Mouse (Mus musculus) forebrain, embryonic 16.5 days (tissue): ENCODE data around the gene Dnajc19. TPM values are rescaled to one million over a fixed set of nuclear protein-coding genes. Genes with fewer than 3 reads are reported as not detected.

Experiments
- ATAC-seq: fragments of 200-750 bp; cut with Nextera tagmentation; 2 replicates; pipeline ENCODE4 v1.8.0; 2017; ENCODE audit warnings: mild to moderate bottlenecking, moderate library complexity
- H3K27ac ChIP-seq: fragments of 300-500 bp; sonication (generic); 2 replicates; pipeline ENCODE4 v1.5.1; 2014; ENCODE audit warnings: low read length, control low read depth
- H3K27me3 ChIP-seq: fragments of 300-500 bp; sonication (generic); replicated peaks from 2 replicates; pipeline ENCODE4 v1.6.1; 2014; ENCODE audit warnings: low read length; ENCODE audit not compliant: control insufficient read depth, insufficient read depth
- H3K36me3 ChIP-seq: fragments of 300-500 bp; sonication (generic); 2 replicates; pipeline ENCODE4 v1.6.1; 2014; ENCODE audit not compliant: control insufficient read depth, insufficient read depth
- H3K4me1 ChIP-seq: fragments of 300-500 bp; sonication (generic); replicated peaks from 2 replicates; pipeline ENCODE4 v1.6.1; 2014; ENCODE audit warnings: low read length; ENCODE audit not compliant: control insufficient read depth, insufficient read depth
- H3K4me2 ChIP-seq: fragments of 300-500 bp; sonication (generic); 2 replicates; pipeline ENCODE4 v1.6.1; 2014; ENCODE audit warnings: mild to moderate bottlenecking, low read length, control low read depth
- H3K4me3 ChIP-seq: fragments of 300-500 bp; sonication (generic); replicated peaks from 2 replicates; pipeline ENCODE4 v1.5.1; 2014; ENCODE audit warnings: mild to moderate bottlenecking, low read length, control low read depth
- H3K9ac ChIP-seq: fragments of 300-500 bp; sonication (generic); replicated peaks from 2 replicates; pipeline ENCODE4 v1.6.1; 2014; ENCODE audit warnings: low read depth, low read length, control low read depth
- H3K9me3 ChIP-seq: fragments of 300-500 bp; sonication (generic); 2 replicates; pipeline ENCODE4 v1.6.1; 2016; ENCODE audit warnings: low read length; ENCODE audit not compliant: control insufficient read depth
- WGBS: fragments of 180-500 bp; shearing (Covaris S2); extraction: QIAGEN DNeasy Blood & Tissue Kit; methylation state at CpG from one replicate; pipeline ENCODE4 v1.1.7; 2014; 5-methylcytosine and 5-hydroxymethylcytosine counted together
- polyA plus RNA-seq: library from polyadenylated mRNA; unstranded; fragments of >200 nt; fragmentation: Nextera tagmentation; extraction: Ambion mirVana; gene quantifications from 2 replicates; pipeline ENCODE4 v1.2.1, GENCODE M21; 2015

The Dnajc19 gene
- polyA plus RNA-seq, 1 experiment from 2014 or later, result 102 TPM

DNA sequence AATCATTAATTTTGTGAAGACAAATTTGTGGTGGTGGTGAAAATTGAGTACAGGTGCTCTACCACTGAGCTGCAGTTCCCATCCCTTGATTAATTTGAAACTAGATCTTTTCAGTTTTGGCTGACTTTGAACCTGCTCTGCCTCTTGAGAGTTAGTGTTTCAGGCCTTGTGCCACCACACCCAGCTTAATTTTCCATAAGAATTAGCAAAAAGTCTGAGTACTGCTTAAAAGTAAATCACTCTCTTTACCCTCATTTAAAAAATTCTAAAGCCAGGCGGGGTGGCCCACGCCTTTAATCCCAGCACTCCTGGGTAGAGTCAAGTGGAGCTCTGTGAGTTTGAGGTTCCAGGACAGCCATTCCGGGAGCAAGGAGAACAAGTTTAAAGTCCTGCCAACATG lies 45.4 kb downstream of the Dnajc19 start:
- no peak for ATAC-seq

DNA sequence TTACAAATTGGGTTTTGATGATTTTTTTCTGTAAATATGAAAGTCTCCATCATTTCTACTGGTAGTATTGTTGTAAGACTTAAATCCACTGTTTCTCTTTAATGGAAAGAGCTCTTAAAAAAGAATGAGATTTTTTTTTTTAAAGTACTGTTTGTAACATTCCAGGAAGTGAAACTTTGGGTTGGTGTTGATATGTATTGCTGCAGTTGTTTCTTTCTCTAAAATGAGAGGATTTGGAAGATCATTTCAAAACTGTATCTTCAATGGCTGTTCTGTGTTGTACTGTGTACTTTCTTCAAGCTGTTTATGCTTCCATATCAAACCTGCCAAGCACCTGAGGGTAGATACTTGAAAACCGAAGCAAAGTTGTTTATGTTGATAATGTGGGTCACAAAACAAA lies 46.3 kb downstream of the Dnajc19 start:
- Histone ChIP-seq H3K4me1 (no peaks in the 10 kb centered on the region; the same call in 1 of the 2 replicates), H3K4me3 (no peak overlapping the region), H3K9me3 (no peaks in the 10 kb centered on the region), H3K4me2 (no peak overlapping the region), H3K36me3 (no peaks in the 10 kb centered on the region), H3K27me3 (no peaks in the 10 kb centered on the region), H3K27ac (no peak overlapping the region), H3K9ac (no peak overlapping the region)
- 90% methylated on average over 1 of the region's 1 CpGs for WGBS
- no peak for ATAC-seq

More for the DNA sequence above, 45.4 kb downstream of the Dnajc19 start:
- Histone ChIP-seq H3K9me3 (no peaks in the 10 kb centered on the region), H3K4me2 (no peak overlapping the region), H3K4me3 (no peak overlapping the region), H3K27me3 (no peaks in the 10 kb centered on the region), H3K27ac (no peak overlapping the region), H3K36me3 (no peaks in the 10 kb centered on the region), H3K4me1 (no peaks in the 10 kb centered on the region; the same call in 1 of the 2 replicates), H3K9ac (no peak overlapping the region)
- 82% methylated on average over 3 of the region's 3 CpGs for WGBS

DNA sequence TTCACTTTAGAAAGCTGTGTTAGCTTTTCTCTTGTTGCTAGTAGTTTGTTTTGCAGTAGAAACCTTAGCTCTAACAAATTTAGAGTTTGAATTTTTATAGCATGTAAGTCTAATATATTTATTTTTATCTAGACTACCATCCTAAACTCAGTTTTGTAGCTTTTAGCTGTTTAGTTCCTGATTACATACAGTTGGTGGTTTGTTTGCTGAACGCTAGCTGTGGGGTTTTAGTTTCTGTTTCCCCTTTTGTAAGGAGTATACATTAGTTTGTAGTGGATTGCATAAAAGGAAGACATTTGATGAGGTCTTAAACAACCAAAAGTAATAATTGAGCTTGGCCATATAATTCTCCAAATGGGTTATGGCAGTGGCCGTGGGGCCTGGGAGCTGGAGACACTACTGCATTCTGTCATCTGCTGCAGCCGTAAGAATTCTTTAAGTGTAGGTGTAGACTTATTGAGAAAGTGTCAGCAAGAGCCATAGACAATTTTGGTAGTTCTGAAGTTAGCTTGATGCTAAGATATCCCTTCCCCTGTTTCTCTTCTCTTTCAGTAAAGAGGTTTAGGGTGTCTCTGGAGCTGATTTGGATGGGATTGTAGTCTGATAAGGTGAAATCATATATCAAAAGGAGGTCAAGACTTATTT lies 47.3 kb downstream of the Dnajc19 start:
- Histone ChIP-seq H3K4me1 (no peaks in the 10 kb centered on the region; the same call in 1 of the 2 replicates), H3K9me3 (no peaks in the 10 kb centered on the region), H3K9ac (no peak overlapping the region), H3K27ac (no peak overlapping the region), H3K27me3 (no peaks in the 10 kb centered on the region), H3K4me2 (no peak overlapping the region), H3K4me3 (no peak overlapping the region), H3K36me3 (no peaks in the 10 kb centered on the region)
- no peak for ATAC-seq
- WGBS, result 83% methylated on average over 3 of the region's 3 CpGs

DNA sequence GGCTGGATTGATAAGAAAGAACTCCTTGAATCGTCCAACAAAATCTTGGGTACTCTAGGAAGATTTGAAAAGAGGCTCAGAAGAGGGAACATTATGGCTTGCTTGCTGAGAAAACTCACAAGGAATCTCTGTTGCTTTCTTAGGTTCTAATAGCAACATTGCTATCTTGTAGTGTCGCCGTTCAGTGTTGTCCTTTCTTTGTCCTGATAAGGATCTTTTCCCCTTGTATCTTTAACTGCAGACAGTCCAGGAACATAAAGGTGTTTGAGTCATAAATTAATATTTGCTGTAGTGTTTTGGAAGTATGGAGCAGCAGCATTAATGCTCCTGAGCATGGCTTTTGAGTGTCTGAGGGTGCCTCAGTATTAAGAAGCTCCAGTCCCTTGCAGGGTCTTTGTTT lies 50.5 kb downstream of the Dnajc19 start:
- Histone ChIP-seq H3K9me3 (no peaks in the 10 kb centered on the region), H3K36me3 (no peaks in the 10 kb centered on the region)
- 93% methylated on average over 3 of the region's 3 CpGs for WGBS

DNA sequence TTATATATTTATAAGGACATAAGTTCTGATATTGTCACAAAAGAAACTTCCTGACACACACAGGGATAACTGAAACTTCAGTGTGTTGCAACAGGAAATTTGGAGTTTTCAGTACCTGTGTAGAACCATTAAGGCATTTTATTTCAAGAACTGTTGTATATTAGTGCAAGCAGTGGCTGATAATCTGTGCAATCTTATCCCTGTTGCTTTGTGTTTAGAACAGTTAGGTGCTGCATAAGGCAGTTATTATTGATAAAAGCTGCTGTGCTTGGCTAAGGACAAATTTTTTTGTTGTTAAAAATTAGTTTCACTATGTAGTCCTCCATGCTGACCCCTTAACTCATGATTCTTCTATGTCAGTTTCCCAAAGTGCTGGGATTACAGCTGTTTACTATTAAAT lies 52.2 kb downstream of the Dnajc19 start:
- H3K36me3 ChIP-seq, result no peaks in the 10 kb centered on the region
- H3K9me3 ChIP-seq, result no peaks in the 10 kb centered on the region
- no peaks in the 10 kb centered on the region for H3K4me1 ChIP-seq
- H3K9ac ChIP-seq, result no peak overlapping the region
- H3K4me2 ChIP-seq, result no peak overlapping the region
- H3K27ac ChIP-seq, result no peak overlapping the region
- no peak for ATAC-seq
- H3K4me3 ChIP-seq, result no peak overlapping the region
- H3K27me3 ChIP-seq, result no peaks in the 10 kb centered on the region

More for the DNA sequence above, 50.5 kb downstream of the Dnajc19 start:
- no peaks in the 10 kb centered on the region for H3K27me3 ChIP-seq
- H3K27ac ChIP-seq, result no peak overlapping the region
- no peak overlapping the region for H3K9ac ChIP-seq
- ATAC-seq, result no peak
- H3K4me2 ChIP-seq, result no peak overlapping the region
- no peaks in the 10 kb centered on the region; the same call in 1 of the 2 replicates for H3K4me1 ChIP-seq
- H3K4me3 ChIP-seq, result no peak overlapping the region

DNA sequence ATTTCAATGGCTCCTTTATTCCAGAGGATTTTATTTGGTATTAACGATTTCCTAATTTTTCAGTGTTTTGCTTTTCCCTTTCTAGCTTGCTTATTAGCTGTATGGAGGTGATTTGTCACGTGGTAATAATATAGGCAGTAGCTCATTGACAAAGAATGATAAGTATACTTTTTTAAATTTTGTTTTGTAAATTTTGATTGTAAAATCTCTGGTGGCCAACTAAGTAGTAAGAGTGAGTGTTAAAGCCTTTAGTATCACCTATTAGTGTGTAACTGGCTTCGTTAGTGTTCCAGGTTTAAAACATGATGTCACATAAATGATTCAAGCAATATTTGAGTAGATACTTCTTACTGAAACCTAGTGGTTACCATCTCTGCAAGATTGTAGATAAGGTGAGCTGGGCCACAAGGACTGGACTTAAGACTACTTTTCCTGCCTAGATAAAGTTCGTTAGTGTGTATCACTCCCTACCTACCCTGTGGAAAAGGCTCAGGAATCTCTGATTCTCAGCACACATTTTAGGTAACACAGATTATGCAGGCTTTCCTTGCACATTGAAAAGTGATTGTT lies 59.8 kb downstream of the Dnajc19 start:
- WGBS, result 43% methylated on average over 4 of the region's 4 CpGs
- H3K4me1 ChIP-seq, result peaks cover 11% of the 10 kb centered on the region
- H3K9ac ChIP-seq, result no peak overlapping the region; the same call in 1 of the 2 replicates
- H3K27me3 ChIP-seq, result no peaks in the 10 kb centered on the region
- H3K9me3 ChIP-seq, result no peaks in the 10 kb centered on the region
- no peaks in the 10 kb centered on the region for H3K36me3 ChIP-seq
- H3K4me3 ChIP-seq, result peak overlapping the region; percentile 84
- H3K4me2 ChIP-seq, result peak overlapping the region; percentile 81
- ATAC-seq, result no peak
- no peak overlapping the region for H3K27ac ChIP-seq

DNA sequence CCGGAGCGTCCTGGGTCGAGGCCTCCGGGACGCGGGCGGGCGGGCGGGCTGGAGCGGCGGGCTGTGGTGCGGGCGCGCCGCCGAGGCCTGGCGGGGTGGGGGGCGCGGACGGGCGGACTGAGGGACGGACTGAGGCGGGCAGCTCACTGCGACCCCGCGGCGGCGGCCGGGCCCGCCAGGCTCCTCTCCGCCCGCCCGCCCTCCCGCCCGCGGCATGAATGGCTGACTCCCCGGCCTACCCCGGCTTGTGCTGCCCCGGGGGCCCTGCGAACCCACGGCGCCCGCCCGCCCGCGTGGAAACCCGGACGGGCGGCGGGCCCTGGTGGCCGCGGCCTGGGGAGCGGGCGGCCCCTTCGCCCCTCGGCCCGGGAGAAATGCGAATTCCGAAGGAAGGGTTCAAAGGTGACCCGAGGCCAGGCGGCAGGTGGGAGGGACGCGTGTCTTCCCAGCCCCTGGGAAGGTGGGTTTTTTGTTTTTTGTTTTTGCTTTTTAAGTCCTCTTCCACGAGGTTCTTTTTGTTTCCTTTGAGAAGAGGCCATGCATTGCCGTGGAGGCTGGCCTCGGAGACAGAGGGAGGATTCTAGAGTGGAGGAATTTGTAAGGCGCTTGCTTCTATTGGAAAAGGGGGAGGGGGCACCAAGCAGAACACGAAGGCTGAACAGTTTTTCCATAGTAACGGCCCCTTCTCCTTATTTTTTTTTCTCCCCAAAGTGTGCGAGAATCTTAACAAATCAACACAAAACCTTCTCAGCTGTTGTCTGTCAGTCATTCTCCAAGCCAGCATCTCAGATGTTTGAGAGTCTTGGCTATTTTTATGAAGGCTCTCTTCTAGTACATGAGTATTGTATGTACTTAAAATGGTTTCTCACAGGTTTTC lies 60.5 kb downstream of the Dnajc19 start:
- Histone ChIP-seq H3K9ac (peak overlapping the region; percentile 99), H3K27me3 (no peaks in the 10 kb centered on the region), H3K27ac (peak overlapping the region; percentile 87), H3K4me3 (peak overlapping the region; percentile 84), H3K9me3 (no peaks in the 10 kb centered on the region), H3K4me1 (peaks cover 11% of the 10 kb centered on the region), H3K4me2 (peak overlapping the region; percentile 81), H3K36me3 (no peaks in the 10 kb centered on the region)
- no peak; the same call in 1 of the 2 replicates for ATAC-seq
- WGBS, result 0% methylated on average over 42 of the region's 70 CpGs

DNA sequence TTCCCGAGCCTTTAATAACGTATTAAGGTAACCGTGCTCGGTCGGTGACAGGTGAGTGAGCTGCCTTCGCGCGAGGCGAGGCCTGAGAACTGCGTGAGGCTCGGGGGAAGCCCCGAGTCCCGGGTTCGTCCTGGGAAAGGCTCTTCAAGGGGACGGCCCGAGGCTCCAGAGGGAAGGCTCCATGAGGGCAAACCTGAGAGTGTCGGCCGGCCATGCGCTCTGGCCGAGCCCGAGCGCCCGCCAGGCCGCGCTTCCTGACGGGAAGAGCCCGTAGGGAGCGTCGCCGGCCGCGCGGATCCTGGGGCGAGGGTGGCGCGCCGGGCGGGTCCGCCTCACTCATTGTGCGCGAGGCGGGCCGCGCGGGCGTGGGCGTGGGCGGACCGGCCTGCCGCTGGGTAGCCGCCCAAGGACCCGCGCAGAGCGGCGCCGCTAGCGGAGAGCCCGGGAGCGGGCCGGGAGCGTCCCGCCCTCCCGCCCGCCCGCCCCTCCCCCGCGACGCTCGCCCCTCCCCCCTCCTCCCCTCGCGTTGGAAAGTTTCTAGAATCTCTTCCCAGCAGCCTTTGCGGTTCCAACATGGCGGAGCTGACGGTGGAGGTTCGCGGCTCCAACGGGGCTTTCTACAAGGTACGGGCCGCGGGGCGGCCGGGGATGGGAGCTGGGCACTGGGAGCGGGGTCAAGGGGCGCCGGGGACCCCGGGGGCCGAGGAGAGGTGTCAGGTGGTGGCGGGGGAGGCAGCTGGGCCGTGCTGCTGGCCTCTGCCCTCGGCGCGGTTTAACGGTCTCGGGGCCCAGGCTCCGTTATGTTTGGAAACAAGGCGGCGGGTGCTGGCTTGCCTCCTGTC lies 61.4 kb downstream of the Dnajc19 start, which contains the start of gene Fxr1:
TSS of gene Fxr1 (plus strand) at position 404 of the 842 bp plus-strand sequence.
- H3K9me3 ChIP-seq, result no peaks in the 10 kb centered on the region
- no peaks in the 10 kb centered on the region for H3K27me3 ChIP-seq
- under 1% methylated on average over 69 of the region's 97 CpGs for WGBS
- H3K27ac ChIP-seq, result peak within 1 kb of the TSS; percentile 87
- H3K4me1 ChIP-seq, result peaks cover 11% of the 10 kb centered on the region
- peak; percentile 98 for ATAC-seq
- H3K9ac ChIP-seq, result peak within 1 kb of the TSS; percentile 99
- peak within 1 kb of the TSS; percentile 84 for H3K4me3 ChIP-seq
- no peaks in the 10 kb centered on the region for H3K36me3 ChIP-seq
- H3K4me2 ChIP-seq, result peak within 1 kb of the TSS; percentile 81
